Mouse (Mus musculus) layer of hippocampus, adult 9-11 months (tissue): ENCODE measurements around the gene Msto1.
"Not testable (repeated sequence)": the region's sequence is repeated elsewhere in the genome, so short reads cannot be mapped to it uniquely, and the experiment has no call there.

Source experiments
- DNase-seq: peaks from one replicate; pipeline ENCODE4 v3.0.0; 2022

The Msto1 gene

DNA sequence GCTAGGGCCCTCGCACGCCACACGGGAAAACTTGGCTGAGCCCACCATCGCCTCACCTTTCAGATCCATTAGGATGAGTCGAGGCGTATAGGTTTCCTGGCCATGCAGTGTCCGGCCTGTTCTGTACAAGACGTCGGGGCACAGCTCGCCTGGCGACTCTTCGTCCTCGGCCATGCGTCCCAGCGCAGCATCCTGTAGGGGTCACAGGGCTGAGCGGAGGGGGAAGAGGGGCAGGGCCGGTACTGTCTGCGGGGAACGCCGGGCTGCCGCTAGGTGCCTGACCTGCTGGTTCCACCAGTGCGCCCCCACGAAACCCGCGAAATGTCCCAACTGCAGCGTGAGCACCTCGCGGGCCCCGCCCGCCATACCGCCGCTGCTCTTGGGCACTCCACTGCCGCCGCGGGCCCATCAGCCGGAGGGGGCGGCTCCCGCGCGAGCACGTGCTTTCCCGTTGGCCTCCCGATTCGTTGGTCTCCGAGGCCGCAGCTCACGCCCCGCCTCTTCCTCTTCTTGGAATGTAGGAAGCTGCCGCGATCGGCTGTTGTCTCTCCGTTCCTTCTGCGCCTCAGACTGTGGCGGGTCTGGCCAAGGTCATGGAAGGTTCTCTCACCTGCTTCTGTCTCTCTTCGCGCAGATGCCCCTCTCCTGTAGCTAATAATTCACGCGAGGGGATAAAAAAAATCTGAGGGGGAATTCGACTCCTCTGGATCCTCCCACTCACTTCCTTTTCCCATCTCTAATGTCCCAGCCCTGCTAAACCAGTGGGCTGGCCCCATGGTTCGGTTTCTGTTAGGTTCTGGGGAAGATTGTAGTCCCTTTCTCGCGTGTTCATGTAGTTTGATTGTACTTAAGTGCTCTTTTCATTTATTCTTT lies at the start of gene Msto1:
Gene Msto1, minus strand, starts transcription at position 489 of the 873 bp plus-strand sequence.
- peak; percentile 94 for DNase-seq

DNA sequence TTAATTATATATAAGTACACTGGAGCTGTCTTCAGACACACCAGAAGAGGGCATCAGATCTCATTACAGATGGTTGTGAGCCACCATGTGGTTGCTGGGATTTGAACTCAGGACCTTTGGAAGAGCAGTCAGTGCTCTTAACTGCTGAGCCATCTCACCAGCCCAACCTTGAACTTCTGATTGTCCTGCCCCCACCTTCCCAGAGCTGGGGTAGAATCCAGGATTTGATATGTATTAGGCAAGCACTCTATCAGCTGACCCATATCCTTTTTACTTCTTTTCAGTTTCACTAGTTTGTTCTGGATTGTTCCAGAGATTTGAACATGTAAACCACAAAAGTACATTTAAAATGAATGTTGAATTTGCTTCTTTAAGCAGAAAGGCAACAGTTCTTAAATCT lies 49.4 kb upstream of the Msto1 start:
- not testable (repeated sequence) for DNase-seq

DNA sequence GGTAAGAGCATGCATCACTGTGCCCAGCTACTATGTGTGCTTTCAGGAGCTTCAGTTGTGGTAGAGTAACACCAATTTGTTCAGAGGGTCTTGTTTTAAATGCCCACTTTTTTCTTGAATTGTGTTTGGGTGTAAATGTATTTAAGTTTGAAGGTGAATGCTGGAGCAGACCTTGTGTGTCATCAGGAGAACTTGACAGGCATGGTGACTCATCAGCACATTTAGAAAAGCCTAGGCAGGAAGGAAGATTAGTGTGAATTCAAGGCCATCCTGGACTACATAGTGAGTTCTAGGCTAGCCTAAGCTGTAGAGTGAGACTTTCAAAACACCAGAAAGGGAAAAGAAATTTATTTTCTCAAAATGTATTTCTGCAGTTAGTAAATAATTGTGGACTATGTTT lies 39.9 kb upstream of the Msto1 start:
- no peak for DNase-seq

DNA sequence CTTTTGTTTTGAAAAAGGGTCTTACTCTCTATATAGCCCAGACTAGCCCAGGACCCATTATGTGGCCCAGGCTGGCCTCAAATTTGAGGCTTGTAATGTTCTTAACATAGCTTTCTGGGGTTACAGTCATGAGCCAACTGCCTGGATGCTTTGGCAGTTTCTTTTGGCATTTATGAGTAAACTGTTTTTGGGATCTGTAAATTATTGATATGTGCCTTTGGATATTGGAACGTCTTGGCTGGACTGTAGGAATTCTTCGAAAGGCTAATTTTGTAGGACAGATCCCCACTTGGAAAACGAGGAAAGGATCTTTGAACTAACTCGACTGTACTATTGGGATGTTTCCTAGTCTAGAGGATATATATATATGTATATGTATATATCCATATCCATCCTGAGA lies 39.4 kb upstream of the Msto1 start:
- no peak for DNase-seq

DNA sequence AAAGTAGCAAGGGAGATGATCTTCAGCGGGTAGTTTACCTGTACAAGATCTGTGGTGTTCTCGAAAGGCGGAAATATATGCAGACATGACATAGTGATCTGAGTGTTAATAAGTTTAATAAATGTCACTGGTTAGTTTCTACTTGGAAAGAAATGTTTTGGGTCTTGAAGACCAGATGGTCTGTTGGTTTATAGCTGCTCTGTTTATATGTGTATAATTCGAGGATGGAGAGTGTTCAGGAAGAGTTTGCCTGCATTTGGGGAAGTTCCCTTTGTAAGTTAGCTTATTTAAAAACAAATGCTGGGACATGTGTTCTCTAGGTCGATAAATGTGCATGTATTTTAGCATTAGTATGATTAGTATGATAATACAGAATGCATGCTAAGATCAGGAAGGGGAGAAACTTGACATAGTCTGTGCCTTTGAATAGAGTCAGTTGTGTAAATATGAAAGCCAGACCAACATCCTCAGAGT lies 37.6 kb upstream of the Msto1 start:
- DNase-seq: no peak

DNA sequence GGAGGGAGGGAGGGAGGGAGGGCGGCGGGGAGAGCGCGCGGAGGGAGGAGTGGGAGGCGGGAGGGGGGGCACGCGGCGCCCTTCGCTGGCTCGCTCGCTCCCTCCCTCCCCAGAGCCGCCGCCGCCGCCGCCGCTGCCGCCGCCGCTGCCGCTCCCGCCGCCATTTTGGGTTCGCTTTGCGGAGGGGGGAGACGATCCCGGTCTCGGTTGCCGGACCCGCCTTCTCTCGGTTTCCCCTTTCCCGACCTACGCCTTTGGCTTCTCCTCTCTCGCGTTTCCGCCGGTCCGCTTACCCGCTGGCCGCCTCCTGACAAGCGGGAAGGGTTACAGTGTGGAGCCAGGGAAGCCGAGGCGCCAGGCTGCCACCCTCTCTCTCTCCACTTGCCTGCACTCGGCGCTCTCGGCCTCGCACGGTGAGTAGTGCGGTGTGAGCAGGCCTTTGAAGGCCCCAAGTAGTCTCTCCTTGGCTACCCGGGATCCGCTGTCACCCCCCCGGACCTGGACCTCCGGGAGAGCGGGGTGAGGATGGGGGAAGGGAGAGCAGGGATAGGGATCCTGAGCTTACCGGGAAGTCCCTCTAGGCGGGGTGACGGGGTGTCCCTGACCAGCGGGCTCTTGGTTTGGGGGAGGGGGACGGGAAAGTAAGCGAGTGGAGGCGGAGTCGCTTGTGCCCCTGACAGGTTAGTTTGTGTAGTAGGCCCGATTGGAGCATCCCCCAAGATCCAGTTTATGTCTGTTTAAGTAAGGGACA lies 37.0 kb upstream of the Msto1 start, which contains the start of the genes Ash1l and Dap3:
Gene Ash1l, plus strand, starts transcription at position 47 of the 751 bp plus-strand sequence.
Gene Dap3, minus strand, starts transcription at position 606 of the 751 bp plus-strand sequence.
- peak; percentile 71 for DNase-seq

DNA sequence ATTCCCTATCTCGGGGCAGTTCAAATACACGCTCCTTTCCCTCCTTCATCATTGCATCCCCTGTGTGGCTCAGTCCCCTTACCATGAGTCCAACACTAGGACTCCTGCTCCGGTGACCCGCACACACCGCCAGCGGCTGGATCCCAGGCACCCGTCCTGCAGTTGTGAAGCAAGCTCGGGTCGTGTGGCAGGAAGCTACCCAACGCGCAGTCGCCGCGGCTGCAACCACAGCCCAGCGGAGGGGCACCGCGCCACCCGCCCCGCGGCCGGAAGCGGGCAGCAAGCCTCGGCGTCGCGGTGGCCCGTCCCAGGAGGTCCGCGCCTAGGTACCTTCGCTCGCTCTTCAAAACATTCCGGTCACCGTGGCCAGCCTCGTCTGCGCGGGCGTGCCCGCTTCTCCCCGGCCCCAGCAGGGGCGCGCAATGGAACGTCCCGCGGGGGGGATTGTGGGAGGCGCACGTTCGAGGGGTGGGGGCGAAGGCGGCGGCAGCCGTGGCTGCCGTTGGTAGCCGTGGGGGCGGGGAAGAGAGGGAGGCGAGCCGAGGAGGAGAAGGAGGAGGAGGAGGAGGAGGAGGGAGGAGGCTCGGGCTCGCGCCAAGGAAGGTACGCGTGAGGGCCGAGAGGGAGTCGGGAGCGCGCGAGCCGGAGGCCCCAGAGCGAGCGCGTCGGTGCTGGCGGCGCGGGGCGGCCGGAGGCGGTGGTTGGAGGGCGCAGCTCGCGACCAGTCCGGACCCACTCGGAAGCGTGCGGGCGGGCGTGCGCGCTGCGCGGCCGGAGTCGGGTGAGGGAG lies 36.2 kb upstream of the Msto1 start:
- peak; percentile 87 for DNase-seq

DNA sequence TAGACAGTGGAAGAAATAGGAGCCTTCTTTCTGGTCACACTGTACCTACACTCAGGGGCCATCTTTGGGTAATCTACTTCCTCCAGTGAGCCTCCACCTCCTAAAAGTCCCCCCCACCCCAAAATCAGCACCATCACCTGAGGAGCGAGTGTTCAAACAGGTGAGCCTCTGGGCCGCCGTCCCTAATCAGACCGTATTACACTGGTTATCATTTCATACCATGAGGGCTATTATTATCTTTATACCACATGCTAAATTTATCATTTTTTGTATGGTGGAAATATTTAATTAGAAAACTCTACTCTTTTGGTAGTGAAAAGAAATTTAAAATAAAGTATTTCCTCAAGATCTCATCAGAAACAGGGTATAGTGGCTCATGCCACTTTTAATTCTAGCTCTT lies 30.3 kb upstream of the Msto1 start:
- no peak for DNase-seq

DNA sequence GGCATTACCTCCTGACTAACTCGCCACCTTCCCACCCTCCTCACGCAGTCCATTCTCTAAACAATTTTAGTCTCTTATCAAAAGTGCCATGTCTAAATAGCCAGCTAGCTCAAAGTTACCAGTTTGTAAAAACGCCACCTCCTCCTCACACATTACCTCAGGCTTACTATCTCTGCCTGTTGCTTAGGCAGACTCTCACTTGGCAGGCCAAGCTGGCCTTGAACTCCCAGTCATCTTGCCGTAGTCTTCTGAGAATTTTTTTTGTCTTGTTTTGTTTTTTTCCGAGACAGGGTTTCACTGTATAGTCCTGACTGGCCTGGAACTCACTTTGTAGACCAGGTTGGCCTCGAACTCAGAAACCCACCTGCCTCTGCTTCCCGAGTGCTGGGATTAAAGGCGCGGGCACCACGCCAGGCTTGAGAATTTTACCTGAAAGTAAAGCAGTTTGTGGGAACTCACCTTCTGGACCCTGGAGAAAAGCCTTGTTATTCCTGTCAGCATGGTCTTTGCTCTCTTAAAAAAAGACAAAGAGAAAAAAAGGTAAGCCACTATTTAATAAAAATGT lies 28.6 kb upstream of the Msto1 start:
- no peak for DNase-seq

DNA sequence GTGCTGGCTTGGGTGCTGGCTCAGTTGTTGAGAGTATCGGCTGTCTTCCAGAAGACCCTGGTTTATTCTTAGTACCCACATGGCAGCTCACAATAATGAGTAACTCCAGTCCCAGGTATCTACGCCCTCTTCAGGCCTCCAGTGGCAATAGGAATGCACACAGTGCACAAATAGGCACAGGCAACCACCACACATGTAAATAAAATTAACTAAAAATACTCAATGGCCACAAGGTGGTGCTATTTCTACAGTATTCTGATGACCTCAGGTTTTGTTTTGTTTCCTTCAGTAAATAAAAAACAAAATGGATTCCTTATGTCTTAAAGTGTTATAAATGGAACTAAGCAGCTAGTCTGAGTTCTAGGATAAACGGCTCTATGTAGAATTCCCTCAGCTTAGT lies 25.9 kb upstream of the Msto1 start:
- DNase-seq: no peak

DNA sequence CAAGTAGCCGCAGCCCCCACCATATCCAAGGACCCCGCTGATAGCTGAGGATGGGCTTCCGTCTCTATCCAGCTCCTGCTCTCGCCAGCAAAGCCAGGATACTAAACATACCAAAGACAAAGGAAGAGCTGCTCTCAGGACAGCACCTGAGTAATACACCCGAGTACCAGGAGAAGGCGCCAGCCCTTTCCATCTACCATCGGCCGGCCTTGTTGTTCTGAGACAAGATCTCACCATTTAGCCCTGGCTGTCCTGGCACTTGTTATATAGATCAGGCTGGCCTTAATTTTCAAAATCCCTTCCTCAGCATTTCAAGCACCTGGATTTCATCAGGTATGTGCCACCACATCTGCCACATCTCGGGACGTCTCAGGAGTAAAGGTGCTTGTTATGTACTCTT lies 25.3 kb upstream of the Msto1 start:
- no peak for DNase-seq

DNA sequence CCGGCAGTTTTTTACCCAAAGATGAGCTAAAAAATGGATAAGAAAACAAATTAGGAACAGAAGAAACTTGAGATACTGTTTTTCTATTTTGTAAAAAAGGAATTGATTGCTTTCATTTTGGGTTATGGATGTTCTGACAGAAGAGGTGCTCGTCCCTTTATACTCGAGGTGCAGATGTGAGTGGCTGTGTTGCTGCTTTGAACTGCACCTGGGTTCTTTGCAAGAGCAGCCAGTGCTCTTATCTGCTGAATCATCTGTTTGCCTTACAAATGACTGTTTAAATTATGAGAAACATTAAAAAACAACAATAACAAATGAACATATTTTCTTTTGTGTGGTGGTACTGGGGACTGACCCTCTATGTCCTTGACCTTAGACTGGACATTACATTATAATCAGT lies 15.7 kb upstream of the Msto1 start:
- no peak for DNase-seq

DNA sequence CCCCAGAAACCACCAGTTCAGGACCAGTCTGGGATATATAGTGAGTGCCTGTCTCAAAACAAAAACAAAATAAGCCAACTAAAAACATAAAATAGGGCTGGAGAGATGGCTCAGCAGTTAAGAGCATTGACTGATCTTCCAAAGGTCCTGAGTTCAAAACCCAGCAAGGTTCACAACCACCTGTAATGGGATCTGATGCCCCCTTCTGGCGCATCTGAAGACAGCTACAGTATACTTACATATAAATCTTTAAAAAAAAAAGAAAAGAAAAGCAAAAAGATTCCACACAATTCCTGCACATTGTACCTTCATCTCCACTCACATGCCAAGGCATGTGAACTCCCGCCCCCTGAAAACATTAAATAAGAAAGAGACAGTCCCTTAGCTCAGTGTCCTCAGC lies 11.9 kb upstream of the Msto1 start:
- DNase-seq: no peak

DNA sequence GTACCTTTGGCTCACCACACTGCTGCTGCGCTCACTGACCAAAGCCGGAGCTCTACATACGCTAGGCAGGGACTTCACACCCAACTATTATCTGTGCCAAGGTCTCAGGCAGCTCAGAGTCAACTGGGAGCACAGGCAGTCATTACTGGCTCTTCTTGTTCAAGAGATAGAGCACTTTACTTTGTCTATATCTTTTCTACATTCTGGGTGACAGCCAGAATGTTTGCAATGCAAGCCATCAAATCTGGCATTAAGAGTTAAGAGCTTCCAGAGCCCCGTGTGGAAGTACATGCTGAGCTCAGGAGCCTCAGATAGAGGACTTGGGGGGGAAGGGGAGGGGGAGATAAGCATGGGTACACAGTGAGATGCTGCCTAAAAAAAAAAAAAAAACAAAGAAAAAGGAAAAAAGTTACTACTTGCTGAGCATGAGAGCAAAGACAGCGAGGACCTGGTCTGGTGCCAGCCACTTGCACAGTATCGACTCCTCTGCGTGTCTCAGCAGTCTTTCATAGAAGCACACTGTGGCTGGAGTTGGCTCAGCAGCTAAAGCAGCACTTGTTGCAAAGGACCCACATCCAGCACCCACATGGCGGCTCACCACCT lies 10.3 kb upstream of the Msto1 start:
- no peak for DNase-seq

DNA sequence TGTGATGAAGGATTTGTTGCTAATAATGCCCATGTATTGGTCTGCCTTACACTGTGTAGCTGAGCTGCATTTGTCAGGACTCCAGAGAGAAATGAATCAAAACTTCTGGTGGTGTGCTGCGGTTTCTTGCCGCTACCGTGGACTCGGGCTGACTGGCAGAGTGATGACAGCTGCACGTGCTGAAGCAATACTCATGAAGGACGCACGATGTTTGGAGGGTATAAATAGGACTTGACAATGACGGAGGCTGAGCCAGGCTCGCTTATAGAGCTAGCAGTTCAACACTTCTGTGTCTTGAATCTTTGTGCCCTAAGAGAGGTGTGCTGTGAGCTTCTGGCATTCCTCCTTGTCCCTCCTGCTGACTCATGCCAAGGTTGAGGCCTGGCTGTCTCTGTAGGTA lies 7.6 kb upstream of the Msto1 start:
- no peak for DNase-seq

DNA sequence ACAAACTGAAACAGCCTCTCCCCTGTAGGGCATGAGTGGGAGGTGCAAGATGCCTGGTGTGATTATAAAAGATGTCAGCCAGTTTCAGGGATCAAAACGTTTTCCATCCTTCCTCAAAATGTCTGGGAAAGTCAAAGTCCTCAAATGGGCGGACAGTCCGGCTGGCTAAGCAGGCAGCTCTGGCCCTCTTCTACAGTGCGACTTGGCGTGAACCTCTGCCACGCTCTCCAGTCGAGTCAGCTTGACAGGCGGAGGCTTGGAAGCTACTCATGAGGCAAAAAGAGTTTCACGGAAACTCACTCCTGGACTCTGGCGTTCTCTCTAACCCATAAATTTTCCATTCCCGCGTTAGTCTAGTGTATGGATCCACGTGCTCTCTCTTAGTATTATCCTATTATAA lies 5.2 kb upstream of the Msto1 start:
- DNase-seq: no peak

DNA sequence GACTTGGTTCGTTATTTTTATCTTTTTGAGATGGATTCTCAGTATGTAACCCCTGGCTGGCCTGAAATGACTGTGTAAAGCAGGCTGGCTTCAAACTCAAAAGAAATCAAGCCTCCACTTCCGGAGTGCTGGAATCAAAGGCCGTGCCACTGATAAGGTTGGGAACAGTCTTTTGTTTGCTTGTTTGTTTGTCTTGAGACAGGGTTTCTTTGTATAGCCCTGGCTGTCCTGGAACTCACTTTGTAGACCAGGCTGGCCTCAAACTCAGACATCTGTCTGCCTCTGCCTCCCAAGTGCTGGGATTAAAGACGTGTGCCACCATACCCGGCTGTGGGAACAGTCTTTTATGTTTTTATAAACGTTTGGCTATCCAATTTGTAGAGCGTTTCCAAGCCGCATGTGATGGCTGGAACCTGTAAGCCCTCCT lies 598 bp upstream of the Msto1 start:
- no peak for DNase-seq

DNA sequence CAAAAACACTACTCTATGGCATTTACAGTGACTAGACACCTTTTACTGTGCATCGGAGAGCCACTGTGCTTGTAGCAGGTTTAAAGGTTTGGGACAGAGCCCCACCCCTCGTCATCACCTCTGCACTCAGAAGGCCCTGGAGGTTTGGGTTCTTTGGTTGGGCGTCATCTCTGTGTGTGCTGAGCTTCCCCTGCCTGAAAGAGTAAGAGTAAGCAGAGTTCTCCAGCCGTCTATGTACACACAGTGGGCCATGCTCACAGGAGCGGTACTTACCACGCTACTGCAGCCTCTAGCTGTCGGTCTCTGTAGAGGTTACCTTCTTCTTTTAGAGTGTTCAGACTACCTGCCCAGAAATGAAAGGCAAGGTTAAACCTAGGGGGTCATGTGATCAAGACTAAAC lies 1.2 kb downstream of the Msto1 start:
- DNase-seq: no peak

DNA sequence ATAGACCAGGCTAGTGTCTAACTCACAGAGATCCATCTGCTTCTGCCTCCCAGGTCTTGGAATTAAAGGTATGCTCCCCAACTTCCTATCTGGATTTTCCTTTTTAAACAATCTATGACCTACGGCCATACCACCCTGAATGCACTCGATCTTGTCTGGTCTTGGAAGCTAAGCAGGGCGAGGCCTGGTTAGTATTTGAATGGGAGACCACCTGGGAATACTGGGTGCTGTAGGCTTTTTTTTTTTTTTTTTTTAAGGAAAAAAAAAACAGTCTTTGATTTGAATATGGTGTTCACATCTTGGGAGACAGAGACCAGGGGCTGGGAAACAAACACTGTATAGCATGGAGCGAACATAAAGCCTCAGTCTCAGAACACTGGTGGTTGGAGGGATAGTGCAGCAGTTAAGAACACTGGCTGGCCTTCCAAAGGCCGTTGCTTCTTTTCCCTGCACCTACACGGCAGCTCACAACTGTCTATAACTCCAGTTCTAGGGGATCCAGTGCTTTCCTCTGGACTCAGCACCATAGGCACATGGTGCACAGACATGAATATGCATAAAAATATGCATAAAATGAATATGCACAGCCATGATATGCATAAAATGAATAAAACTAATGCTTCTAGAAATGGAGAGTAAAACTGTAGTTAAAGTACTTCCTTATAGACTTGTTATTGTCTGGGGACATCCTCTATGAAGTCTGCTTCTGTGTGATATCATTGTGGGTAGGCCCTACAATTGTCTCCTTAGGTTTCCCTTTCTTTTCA lies 7.2 kb downstream of the Msto1 start:
- no peak for DNase-seq

DNA sequence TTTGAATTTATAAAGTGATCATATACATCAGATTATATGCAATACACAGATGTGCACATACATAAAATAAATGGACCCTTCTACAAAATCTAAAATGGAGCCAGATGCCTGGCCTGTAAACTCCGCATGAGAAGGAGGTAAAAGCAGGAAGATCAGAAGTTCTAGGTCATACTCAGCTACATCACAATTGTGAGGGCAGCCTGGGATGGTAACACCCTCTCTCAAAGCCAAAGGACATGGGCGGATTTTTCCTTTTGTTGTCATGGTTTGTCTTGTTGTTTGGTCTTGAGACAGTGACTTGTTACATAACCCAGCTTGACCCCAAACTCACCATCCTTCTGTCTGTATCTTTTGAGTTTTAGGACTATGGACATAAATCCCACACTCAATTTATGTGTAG lies 8.1 kb downstream of the Msto1 start:
- DNase-seq: no peak

DNA sequence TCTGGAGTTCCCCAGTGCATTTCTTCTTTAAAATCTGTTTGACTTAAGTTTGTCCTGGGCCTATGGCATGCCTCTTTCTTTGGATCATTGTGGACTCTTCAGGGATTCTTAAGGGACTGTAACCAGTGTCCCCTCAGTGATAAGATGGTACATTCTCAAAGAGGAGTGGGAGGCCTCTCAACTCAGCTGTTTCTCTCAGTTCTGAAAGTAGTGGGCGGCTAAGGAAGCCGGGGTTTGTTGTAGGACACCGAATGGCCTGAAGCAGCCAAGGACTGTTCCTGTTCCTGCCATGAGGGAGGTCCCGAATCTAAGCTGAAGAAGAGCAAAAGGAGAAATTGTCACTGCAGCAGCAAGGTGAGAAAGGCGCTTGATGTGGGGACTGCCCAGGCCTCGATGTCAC lies 8.6 kb downstream of the Msto1 start:
- DNase-seq: no peak

DNA sequence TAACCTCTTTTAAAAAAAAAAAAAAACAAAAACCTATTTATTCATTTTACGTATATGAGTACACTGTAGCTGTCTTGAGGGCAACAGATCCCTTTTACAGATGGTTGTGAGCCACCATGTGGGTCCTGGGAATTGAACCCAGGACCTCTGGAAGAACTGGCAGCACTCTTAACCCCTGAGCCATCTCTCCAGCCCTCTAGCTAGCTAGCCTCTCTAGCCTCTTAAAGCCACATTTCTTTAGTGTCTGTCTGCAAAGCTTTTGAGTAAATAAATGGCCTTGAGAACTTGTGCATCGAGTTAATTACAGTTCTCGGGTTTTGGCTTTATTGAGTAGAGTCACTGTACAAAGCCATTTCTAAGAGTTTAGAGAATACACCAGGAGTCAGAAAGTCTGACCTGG lies 9.0 kb downstream of the Msto1 start:
- no peak for DNase-seq
